Comparison of ENCODE assay signal across 8 mouse cellular contexts in the genomic region with DNA sequence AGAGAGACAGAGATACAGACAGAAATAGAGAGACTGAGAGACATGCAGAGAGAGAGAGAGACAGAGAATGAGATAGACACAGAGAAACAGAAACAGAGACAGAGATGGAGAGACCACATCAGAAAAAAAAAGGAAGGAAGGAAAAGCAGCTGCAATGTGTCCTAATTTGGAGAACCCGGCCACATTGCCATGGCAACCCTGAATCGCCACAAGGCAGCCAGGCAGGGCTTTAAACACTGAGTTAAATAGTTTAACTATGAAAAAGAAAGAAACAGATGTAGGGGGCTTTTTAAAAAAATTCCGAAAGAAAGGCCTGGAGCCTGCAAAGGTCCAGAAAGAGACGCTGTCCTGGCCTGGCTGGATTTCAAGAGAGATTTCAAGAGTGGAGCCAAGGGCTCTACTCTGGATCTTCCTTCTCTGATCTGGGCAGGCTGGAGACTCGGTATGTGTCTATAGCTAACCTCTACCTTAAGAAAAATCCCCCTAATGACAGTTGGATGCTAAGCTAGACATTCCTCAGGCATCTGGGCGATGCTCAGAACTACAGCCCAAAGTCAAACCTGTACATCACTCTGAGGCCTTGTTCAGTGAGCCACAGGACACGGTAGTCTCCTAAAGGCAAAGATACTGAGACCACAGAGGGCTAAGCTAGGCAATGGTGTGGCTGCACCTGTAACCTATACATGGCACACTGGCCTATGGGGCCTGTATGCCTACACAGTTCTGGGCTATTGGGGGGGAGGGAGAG.
A peak's percentile ranks its signal among the peaks of the same experiment; 100 is the strongest.
DNase-seq lines count a peak whose midpoint lies in the region; ATAC-seq and TF ChIP-seq lines count a peak whose summit lies in the region.

No protein-coding gene starts in this region.

- TF ChIP-seq POLR2A in lung, adult 2 months (IDR thresholded peaks at IDR 0.05; ENCODE audit: borderline replicate concordance, extremely low read depth, low read depth, low read length), result no peak

- no peak overlapping the region for H3K9ac ChIP-seq in intestine, embryonic 15.5 days

- H3K9me3 ChIP-seq in intestine, embryonic 15.5 days, result no peaks in the 10 kb centered on the region

- peak; percentile 48 for ATAC-seq in frontal cortex, adult (ENCODE audit: low TSS enrichment)
- peak; percentile 67 for ATAC-seq in intestine, embryonic 15.5 days
- ATAC-seq in megakaryocyte-erythroid progenitor cell, adult 5-6 weeks (replicated peaks; ENCODE audit: low FRiP score, low TSS enrichment, poor library complexity, severe bottlenecking), result no peak

- no peaks in the 10 kb centered on the region for H3K27me3 ChIP-seq in intestine, embryonic 15.5 days (replicated peaks)

- no peak for DNase-seq in frontal cortex, postnatal 25 days (ENCODE audit: low spot score in 2 of 2)
- DNase-seq in lung, postnatal 36 days, result peak; percentile 13
- DNase-seq in lung, adult 2 months, result no peak
- peak; percentile 2 for DNase-seq in ovary, postnatal 14 days (ENCODE audit: low spot score)
- no peak for DNase-seq in urinary bladder, adult 2 months (ENCODE audit: low spot score)

- no peaks in the 10 kb centered on the region for H3K4me1 ChIP-seq in lung, adult 2 months (ENCODE audit: control insufficient read depth, insufficient read depth, low read length)
- H3K4me1 ChIP-seq in intestine, embryonic 15.5 days (replicated peaks), result peaks cover 3% of the 10 kb centered on the region; the same call in 1 of the 2 replicates

- TF ChIP-seq CTCF in lung, adult 2 months (IDR thresholded peaks at IDR 0.05; ENCODE audit: insufficient read depth, low read length), result no peak

- no peaks in the 10 kb centered on the region for H3K36me3 ChIP-seq in intestine, embryonic 15.5 days

- 0 out of 2 replicates have a peak overlapping the region, but pooled peaks have one; percentile 4 for H3K4me2 ChIP-seq in intestine, embryonic 15.5 days (replicated peaks)

- 45% methylated on average over 7 of the region's 7 CpGs for WGBS in lung, adult 2 months
- WGBS in intestine, embryonic 15.5 days, result 45% methylated on average over 7 of the region's 7 CpGs

- H3K4me3 ChIP-seq in lung, adult 2 months (replicated peaks; ENCODE audit: extremely low read depth, low read depth, low read length), result no peak overlapping the region
- H3K4me3 ChIP-seq in intestine, embryonic 15.5 days (replicated peaks), result no peak overlapping the region

- H3K27ac ChIP-seq in intestine, embryonic 15.5 days, result no peak overlapping the region

Comparison
In these comparisons a context has a peak if more than half of its experiments do, and no peak if none do; other contexts are left out.
1. DNase-seq: peak in lung, postnatal 36 days (single experiment) and ovary, postnatal 14 days (single experiment); none in frontal cortex, postnatal 25 days (0 of 2), lung, adult 2 months (single experiment) and urinary bladder, adult 2 months (single experiment).